Mouse (Mus musculus) left cerebral cortex, adult 2 months (tissue): Measurements from ENCODE around the gene Natd1. TPM values are rescaled to one million over a fixed set of nuclear protein-coding genes. Genes with fewer than 3 reads are reported as not detected.

Source experiments
- DNase-seq, 2 experiments: peaks; one replicate each; pipeline ENCODE4 v3.0.0; 2021 to 2022; ENCODE audit warnings: low spot score in 2 of 2, mixed read lengths in 1 of 2; ENCODE audit errors: extremely low spot score in 1 of 2
- H3K27ac ChIP-seq: fragments of 200-600 bp; 2 replicates; pipeline ENCODE4 v1.8.1; 2022
- H3K4me3 ChIP-seq: fragments of 200-600 bp; 2 replicates; pipeline ENCODE4 v1.8.1; 2022
- CTCF ChIP-seq: fragments of 200-600 bp; IDR thresholded peaks from 2 replicates; pipeline ENCODE4 v1.8.1; 2022; ENCODE audit warnings: antibody characterized with exemption, mild to moderate bottlenecking, moderate library complexity
- intact Hi-C: fragments of 180-260 bp; cut with DNase I; formaldehyde crosslinking; loops from one replicate; pipeline ENCODE4 v1.15.1; 2025
- total RNA-seq, 2 experiments: library from RNA; stranded (reverse); gene quantifications; 2 replicates each; pipeline ENCODE4 v1.2.3; 2021

Gene Natd1
- total RNA-seq, 2 experiments from 2014 or later, result 10.1 to 11.3 TPM

DNA sequence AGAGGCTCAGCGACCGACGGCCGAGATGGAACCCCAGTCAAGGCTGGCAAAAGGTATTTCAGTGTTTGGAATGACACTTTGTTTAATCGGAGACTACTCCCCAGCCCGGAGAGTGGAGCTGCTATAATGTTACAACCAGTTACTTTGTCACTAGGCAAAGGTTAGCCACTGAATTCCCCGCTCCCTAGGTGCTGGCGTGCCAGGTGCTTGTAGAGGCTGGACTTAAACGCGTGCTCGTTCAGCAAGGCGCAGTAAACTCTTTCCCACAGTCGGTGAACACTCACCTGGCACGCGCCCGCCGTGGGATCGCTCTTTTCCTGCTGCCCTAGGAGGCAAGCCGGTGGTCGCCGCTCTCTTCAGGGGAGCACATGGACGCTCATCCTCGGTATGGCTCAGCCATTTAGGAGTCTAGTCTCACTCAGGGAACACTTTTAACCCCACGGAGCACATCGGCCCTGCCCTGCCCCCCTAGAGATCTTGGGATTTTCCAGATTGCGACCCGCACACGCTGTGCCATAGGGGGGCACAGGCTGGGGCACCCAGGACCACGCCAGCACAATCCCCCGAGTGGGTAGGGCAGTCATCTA lies 16.8 kb upstream of the Natd1 start:
- Histone ChIP-seq H3K27ac (no peak overlapping the region), H3K4me3 (peak overlapping the region; percentile 65)
- no peak for TF ChIP-seq CTCF
- intact Hi-C loops, result loop anchor here (5.0 kb wide), 1 partner anchor 54 kb away; the partner anchor contains the start of gene Tmem11
- no peak for DNase-seq

GRCm38 (mm10) chr11:60930724-60931281 lies 16.3 kb upstream of the Natd1 start:
- TF ChIP-seq CTCF, result no peak
- no peak for DNase-seq
- H3K27ac ChIP-seq, result no peak overlapping the region
- intact Hi-C loops, result loop anchor here (5.0 kb wide), 1 partner anchor 54 kb away; the partner anchor contains the start of gene Tmem11
- H3K4me3 ChIP-seq, result peak overlapping the region; percentile 65

DNA sequence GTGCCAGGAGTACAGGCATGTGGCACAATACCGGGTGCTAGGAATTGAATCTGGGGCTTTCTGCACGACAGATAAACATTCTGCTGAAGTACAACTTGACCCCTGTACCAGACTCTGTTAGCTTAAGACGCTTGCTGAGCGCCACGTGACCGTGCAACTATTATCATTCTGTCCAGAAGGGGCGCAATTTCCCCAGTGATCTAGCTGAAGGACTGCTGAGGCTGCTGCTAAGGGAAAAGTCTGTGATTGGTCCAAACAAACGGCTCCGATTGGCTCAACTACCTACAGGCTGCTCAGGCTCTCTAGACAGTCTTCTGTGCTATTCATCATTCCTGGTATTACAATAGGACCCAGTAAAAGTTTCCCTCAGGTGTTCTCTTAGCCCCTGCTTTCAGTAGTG lies 12.7 kb upstream of the Natd1 start:
- intact Hi-C loops, result no loop called here

GRCm38 (mm10) chr11:60924981-60925380 lies 10.4 kb upstream of the Natd1 start:
- TF ChIP-seq CTCF, result no peak
- intact Hi-C loops, result no loop called here
- DNase-seq, result no peak
- H3K4me3 ChIP-seq, result no peak overlapping the region
- H3K27ac ChIP-seq, result no peak overlapping the region

More for the DNA sequence above, 12.7 kb upstream of the Natd1 start:
- TF ChIP-seq CTCF, result peak; percentile 94
- H3K4me3 ChIP-seq, result peak overlapping the region; percentile 34
- no peak overlapping the region for H3K27ac ChIP-seq
- peak; percentile 85 to 90 for DNase-seq

DNA sequence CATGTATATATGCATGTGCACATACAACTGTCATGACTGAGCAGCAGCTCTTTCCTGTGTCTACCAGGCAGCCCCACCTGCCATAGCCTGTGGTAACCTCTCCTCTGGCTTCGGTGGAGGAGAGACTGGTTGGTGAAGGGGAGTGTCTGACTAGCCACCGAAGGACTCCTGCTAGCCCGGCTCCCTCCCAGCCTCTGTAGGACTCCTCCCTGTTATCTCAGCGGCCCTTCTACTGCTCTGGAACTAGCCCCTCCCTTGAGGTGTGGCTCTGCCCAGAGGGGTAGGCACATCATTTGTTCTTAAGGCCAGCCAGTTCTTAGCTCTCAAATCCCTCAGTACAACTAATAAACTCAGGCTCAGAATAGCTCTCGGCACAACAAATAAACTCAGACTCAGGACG lies 9.9 kb upstream of the Natd1 start:
- Histone ChIP-seq H3K27ac (no peak overlapping the region), H3K4me3 (no peak overlapping the region)
- DNase-seq, result no peak
- no peak for TF ChIP-seq CTCF
- intact Hi-C loops, result no loop called here

- DNase-seq, result no peak
- Histone ChIP-seq H3K27ac (no peak overlapping the region), H3K4me3 (no peak overlapping the region)
- intact Hi-C loops, result no loop called here
- TF ChIP-seq CTCF, result no peak
These were observed 8.4 kb upstream of the Natd1 start for GRCm38 (mm10) chr11:60922964-60923363.

GRCm38 (mm10) chr11:60922195-60922594 lies 7.6 kb upstream of the Natd1 start:
- Histone ChIP-seq H3K4me3 (no peak overlapping the region), H3K27ac (no peak overlapping the region)
- no peak for TF ChIP-seq CTCF
- no peak for DNase-seq
- intact Hi-C loops, result no loop called here

DNA sequence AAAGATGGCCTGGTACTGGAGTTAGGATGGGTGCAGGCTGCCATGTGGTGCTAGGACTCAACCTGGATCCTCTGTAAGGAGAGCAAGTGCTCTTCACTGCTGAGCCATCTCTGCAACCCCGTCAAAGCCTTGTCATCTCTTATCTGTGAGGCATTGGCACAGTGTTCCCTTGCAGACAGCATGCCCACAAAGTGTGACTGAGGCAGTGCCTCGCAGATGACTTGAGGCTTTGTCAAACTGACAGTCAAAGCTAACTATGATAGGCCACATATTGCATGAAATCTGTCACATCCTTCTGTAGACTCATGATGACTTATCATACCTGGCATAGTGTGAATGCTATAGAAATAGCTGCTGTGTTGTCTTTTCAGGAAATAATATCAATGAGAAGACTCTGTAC lies 5.5 kb upstream of the Natd1 start:
- no peak for DNase-seq
- TF ChIP-seq CTCF, result no peak
- H3K4me3 ChIP-seq, result no peak overlapping the region
- intact Hi-C loops, result no loop called here
- H3K27ac ChIP-seq, result no peak overlapping the region

- Histone ChIP-seq H3K4me3 (no peak overlapping the region), H3K27ac (no peak overlapping the region)
- no peak for TF ChIP-seq CTCF
- no peak for DNase-seq
- intact Hi-C loops, result no loop called here
These were observed 651 bp upstream of the Natd1 start for GRCm38 (mm10) chr11:60915201-60915600.

- intact Hi-C loops, result loop anchor here (1.0 to 2.0 kb wide), 2 partner anchors 19 to 34 kb away; partner anchors contain the start of genes Map2k3 and Tmem11
These were observed 1.0 kb downstream of the Natd1 start for GRCm38 (mm10) chr11:60913301-60914196.

DNA sequence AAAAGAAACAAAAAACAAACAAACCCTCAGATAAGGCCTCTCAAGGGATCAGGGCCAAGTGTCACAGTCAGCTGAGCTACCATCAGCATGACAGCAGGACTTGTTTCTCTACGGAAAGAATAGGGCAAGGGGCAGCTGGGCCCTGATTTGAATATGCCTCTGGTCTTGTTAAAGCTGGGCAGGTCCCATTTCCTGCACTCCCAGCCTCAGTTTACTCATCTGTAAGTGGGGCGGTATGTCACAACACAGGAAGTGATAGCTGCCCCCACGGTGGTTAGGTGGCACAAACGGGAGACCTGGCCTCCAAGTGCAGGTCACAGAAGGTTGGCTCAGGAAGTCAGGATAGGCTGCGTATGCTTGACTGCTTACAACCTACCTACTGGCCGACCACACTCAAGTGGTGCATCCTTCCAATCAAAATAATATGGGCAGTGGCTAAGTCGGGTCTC lies 2.0 kb downstream of the Natd1 start:
- H3K27ac ChIP-seq, result peak overlapping the region; percentile 90; the same call in 1 of the 2 replicates
- no peak for DNase-seq
- intact Hi-C loops, result loop anchor here (2.0 kb wide), 1 partner anchor 20 kb away; the partner anchor contains the start of gene Map2k3
- TF ChIP-seq CTCF, result no peak
- H3K4me3 ChIP-seq, result peak overlapping the region; percentile 98

More at GRCm38 (mm10) chr11:60913301-60914196, 1.0 kb downstream of the Natd1 start:
- TF ChIP-seq CTCF, result no peak
- Histone ChIP-seq H3K27ac (peak overlapping the region; percentile 90), H3K4me3 (peak overlapping the region; percentile 98)
- peak; percentile 89 for DNase-seq

GRCm38 (mm10) chr11:60909626-60910025 lies 4.9 kb downstream of the Natd1 start:
- intact Hi-C loops, result no loop called here

More at GRCm38 (mm10) chr11:60909626-60910025, 4.9 kb downstream of the Natd1 start:
- H3K4me3 ChIP-seq, result no peak overlapping the region
- H3K27ac ChIP-seq, result no peak overlapping the region
- no peak for DNase-seq
- no peak for TF ChIP-seq CTCF
